Mouse (Mus musculus): ENCODE measurements at regions not wholly inside any gene's neighbourhood (a gene's known extent, or its start where the extent isn't known, plus 50 kb on each side); places are given as distances from the start of the nearest gene placed in this dataset.

- DNase-seq (ENCODE audit: low spot score), result no peak
Measured at GRCm38 (mm10) chr1:151119566-151119965, 62.8 kb upstream of the Gm47985 start.

GRCm38 (mm10) chr1:151121686-151122085, 60.7 kb upstream of the Gm47985 start:
- DNase-seq (ENCODE audit: low spot score), result no peak

GRCm38 (mm10) chr1:151123964-151124363, 58.4 kb upstream of the Gm47985 start:
- DNase-seq (ENCODE audit: low spot score), result no peak

- DNase-seq (ENCODE audit: low spot score), result no peak
Measured at GRCm38 (mm10) chr1:151125028-151125659, 57.2 kb upstream of the Gm47985 start.

- no peak for DNase-seq (ENCODE audit: low spot score)
Measured at GRCm38 (mm10) chr1:151125764-151126485, 56.4 kb upstream of the Gm47985 start.

GRCm38 (mm10) chr1:151126756-151127155, 55.6 kb upstream of the Gm47985 start:
- DNase-seq (ENCODE audit: low spot score), result no peak

GRCm38 (mm10) chr1:151128005-151128404, 54.3 kb upstream of the Gm47985 start:
- no peak for DNase-seq (ENCODE audit: low spot score)

GRCm38 (mm10) chr1:151128955-151129354, 53.4 kb upstream of the Gm47985 start:
- no peak for DNase-seq (ENCODE audit: low spot score)

- DNase-seq (ENCODE audit: low spot score), result no peak
Measured at GRCm38 (mm10) chr1:151130036-151130435, 52.3 kb upstream of the Gm47985 start.

GRCm38 (mm10) chr1:151130845-151131626, 51.3 kb upstream of the Gm47985 start:
- DNase-seq (ENCODE audit: low spot score), result no peak

GRCm38 (mm10) chr1:151131627-151132284, 50.6 kb upstream of the Gm47985 start:
- no peak for DNase-seq (ENCODE audit: low spot score)

Measured in ovary, postnatal 10 days (tissue).